Mouse (Mus musculus): Measurements from ENCODE around the gene Arsb.

- no peak for TF ChIP-seq POLR2A (IDR thresholded peaks at IDR 0.05; ENCODE audit: borderline replicate concordance, low read depth, low read length)
- no peak for TF ChIP-seq CTCF (IDR thresholded peaks at IDR 0.05; ENCODE audit: low read depth, low read length)
These were observed 218.5 kb downstream of the Arsb start for GRCm38 (mm10) chr13:93989736-93990611.
